Mouse (Mus musculus): ENCODE results near the gene Cers3. TPM values are rescaled to one million over a fixed set of nuclear protein-coding genes. Genes with fewer than 3 reads are reported as not detected.

Gene Cers3
- polyA plus RNA-seq, 1 experiment from 2014 or later: 0.48 TPM

DNA sequence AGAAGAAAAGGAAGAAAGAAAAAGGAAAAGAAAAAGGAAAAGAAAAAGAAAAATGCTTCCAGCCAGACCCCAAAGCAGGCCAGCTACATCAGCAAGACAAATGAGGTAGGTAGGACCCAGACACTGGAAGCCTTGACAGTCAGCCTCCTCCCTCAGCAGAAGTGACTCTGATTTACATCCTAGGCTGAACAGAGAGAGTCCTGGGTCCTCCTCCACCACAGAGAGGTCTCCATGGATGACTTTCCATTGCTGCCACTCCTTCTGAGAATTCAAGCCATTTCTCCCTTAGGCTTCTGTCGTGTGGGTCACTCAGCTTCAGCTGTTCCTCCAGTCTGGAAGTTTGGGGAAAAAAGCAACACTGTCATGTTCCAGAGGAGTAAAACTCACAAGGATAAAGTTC is 68.0 kb downstream of the Cers3 start:
- no peak for ATAC-seq
- H3K27me3 ChIP-seq: no peaks in the 10 kb centered on the region
- H3K27ac ChIP-seq: no peak overlapping the region
- no peak overlapping the region for H3K9ac ChIP-seq (replicated peaks)
- no peaks in the 10 kb centered on the region for H3K9me3 ChIP-seq
- no peaks in the 10 kb centered on the region for H3K36me3 ChIP-seq
- H3K4me3 ChIP-seq (replicated peaks): no peak overlapping the region
- H3K4me2 ChIP-seq (replicated peaks): no peak overlapping the region
- no peaks in the 10 kb centered on the region for H3K4me1 ChIP-seq (replicated peaks)
- 83% methylated on average over 1 of the region's 1 CpGs for WGBS

GRCm38 (mm10) chr7:66812289-66812688 is 69.0 kb downstream of the Cers3 start:
- H3K9me3 ChIP-seq: no peaks in the 10 kb centered on the region
- H3K27ac ChIP-seq: no peak overlapping the region
- no peaks in the 10 kb centered on the region for H3K27me3 ChIP-seq
- no peak overlapping the region for H3K4me2 ChIP-seq (replicated peaks)
- H3K4me3 ChIP-seq (replicated peaks): no peak overlapping the region
- no peaks in the 10 kb centered on the region for H3K36me3 ChIP-seq
- H3K4me1 ChIP-seq (replicated peaks): no peaks in the 10 kb centered on the region
- no peak overlapping the region for H3K9ac ChIP-seq (replicated peaks)
- 89% methylated on average over 4 of the region's 4 CpGs for WGBS
- no peak for ATAC-seq

DNA sequence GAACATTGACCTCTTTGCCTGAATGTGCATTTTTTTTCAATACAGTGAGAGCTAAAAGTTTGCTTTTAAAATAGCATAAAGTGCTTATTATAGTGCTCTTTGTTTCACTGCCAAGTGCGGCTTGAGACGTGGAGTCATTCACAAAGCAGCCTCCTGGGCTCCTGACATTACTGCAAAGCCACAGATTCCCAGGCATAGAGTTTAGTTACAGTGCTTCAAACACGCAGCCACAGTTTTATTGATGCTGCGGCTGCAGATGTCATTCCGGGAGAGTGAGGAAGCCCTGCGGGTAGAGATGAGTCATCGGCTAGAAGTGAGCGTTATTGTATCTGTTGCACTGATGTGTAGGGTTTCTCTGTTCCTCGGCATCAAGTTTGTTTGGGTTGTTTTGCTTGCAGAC is 69.4 kb downstream of the Cers3 start:
- Histone ChIP-seq H3K36me3 (no peaks in the 10 kb centered on the region), H3K4me1 (replicated peaks) (no peaks in the 10 kb centered on the region), H3K27ac (no peak overlapping the region), H3K9ac (replicated peaks) (no peak overlapping the region), H3K9me3 (no peaks in the 10 kb centered on the region), H3K27me3 (no peaks in the 10 kb centered on the region), H3K4me2 (replicated peaks) (no peak overlapping the region), H3K4me3 (replicated peaks) (no peak overlapping the region)
- WGBS: 76% methylated on average over 9 of the region's 9 CpGs
- ATAC-seq: no peak

DNA sequence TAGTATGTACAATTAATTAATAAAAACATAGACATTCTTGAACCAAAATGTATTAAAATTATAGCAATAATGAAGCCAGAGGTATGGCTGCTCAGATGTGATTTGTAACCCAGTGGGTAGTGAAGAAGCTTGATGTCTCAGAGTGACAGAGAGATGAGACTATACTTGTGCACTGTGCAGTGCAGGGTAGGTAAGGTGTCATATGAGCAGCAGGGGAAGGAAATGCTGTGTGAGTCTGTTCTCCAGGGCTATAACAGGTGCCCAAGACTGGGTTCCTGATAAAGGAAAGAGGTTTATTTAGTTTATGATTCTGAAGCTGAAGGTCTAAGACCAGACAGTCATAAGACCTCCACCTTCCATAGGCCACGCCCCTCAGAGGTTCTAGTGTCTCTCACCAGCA is 69.9 kb downstream of the Cers3 start:
- Histone ChIP-seq H3K4me3 (replicated peaks) (no peak overlapping the region), H3K4me1 (replicated peaks) (no peaks in the 10 kb centered on the region), H3K27me3 (no peaks in the 10 kb centered on the region), H3K9me3 (no peaks in the 10 kb centered on the region), H3K36me3 (no peaks in the 10 kb centered on the region), H3K27ac (no peak overlapping the region), H3K4me2 (replicated peaks) (no peak overlapping the region), H3K9ac (replicated peaks) (no peak overlapping the region)
- WGBS: 76% methylated on average over 1 of the region's 1 CpGs
- ATAC-seq: no peak

GRCm38 (mm10) chr7:66815526-66815925 is 72.2 kb downstream of the Cers3 start:
- no peak for ATAC-seq
- Histone ChIP-seq H3K4me2 (replicated peaks) (no peak overlapping the region), H3K9ac (replicated peaks) (no peak overlapping the region), H3K36me3 (no peaks in the 10 kb centered on the region), H3K27me3 (no peaks in the 10 kb centered on the region), H3K4me3 (replicated peaks) (no peak overlapping the region), H3K4me1 (replicated peaks) (no peaks in the 10 kb centered on the region), H3K27ac (no peak overlapping the region), H3K9me3 (no peaks in the 10 kb centered on the region)
- WGBS: 92% methylated on average over 6 of the region's 6 CpGs

GRCm38 (mm10) chr7:66820034-66820433 is 76.7 kb downstream of the Cers3 start:
- Histone ChIP-seq H3K4me1 (replicated peaks) (no peaks in the 10 kb centered on the region), H3K36me3 (no peaks in the 10 kb centered on the region), H3K27ac (no peak overlapping the region), H3K27me3 (no peaks in the 10 kb centered on the region), H3K4me3 (replicated peaks) (no peak overlapping the region), H3K4me2 (replicated peaks) (no peak overlapping the region), H3K9ac (replicated peaks) (no peak overlapping the region), H3K9me3 (no peaks in the 10 kb centered on the region)
- WGBS: 30% methylated on average over 6 of the region's 6 CpGs
- ATAC-seq: no peak

- ATAC-seq: no peak
- H3K27ac ChIP-seq: no peak overlapping the region
- H3K4me2 ChIP-seq (replicated peaks): no peak overlapping the region
- H3K9ac ChIP-seq (replicated peaks): no peak overlapping the region
- WGBS: 81% methylated on average over 5 of the region's 5 CpGs
- no peak overlapping the region for H3K4me3 ChIP-seq (replicated peaks)
- no peaks in the 10 kb centered on the region for H3K4me1 ChIP-seq (replicated peaks)
- H3K36me3 ChIP-seq: no peaks in the 10 kb centered on the region
- no peaks in the 10 kb centered on the region for H3K27me3 ChIP-seq
- H3K9me3 ChIP-seq: no peaks in the 10 kb centered on the region
These were observed 87.5 kb downstream of the Cers3 start for GRCm38 (mm10) chr7:66830803-66831202.

GRCm38 (mm10) chr7:66831295-66831694 is 88.0 kb downstream of the Cers3 start:
- ATAC-seq: no peak
- H3K4me3 ChIP-seq (replicated peaks): no peak overlapping the region
- H3K36me3 ChIP-seq: no peaks in the 10 kb centered on the region
- H3K4me2 ChIP-seq (replicated peaks): no peak overlapping the region
- H3K9ac ChIP-seq (replicated peaks): no peak overlapping the region
- no peaks in the 10 kb centered on the region for H3K4me1 ChIP-seq (replicated peaks)
- H3K9me3 ChIP-seq: no peaks in the 10 kb centered on the region
- no peaks in the 10 kb centered on the region for H3K27me3 ChIP-seq
- WGBS: 67% methylated on average over 5 of the region's 5 CpGs
- H3K27ac ChIP-seq: no peak overlapping the region

GRCm38 (mm10) chr7:66839463-66840007 is 96.2 kb downstream of the Cers3 start, which contains the start of gene Adamts17:
Adamts17 (plus strand) TSS chr7:66839735.
- Histone ChIP-seq H3K9ac (replicated peaks) (peak within 1 kb of the TSS; percentile 74), H3K4me1 (replicated peaks) (peaks cover 16% of the 10 kb centered on the region), H3K4me3 (replicated peaks) (peak within 1 kb of the TSS; percentile 65), H3K27me3 (peaks cover 26% of the 10 kb centered on the region), H3K27ac (peak within 1 kb of the TSS; percentile 63), H3K9me3 (no peaks in the 10 kb centered on the region), H3K4me2 (replicated peaks) (peak within 1 kb of the TSS; percentile 100), H3K36me3 (no peaks in the 10 kb centered on the region)
- under 1% methylated on average over 30 of the region's 30 CpGs for WGBS
- ATAC-seq: peak; percentile 98

DNA sequence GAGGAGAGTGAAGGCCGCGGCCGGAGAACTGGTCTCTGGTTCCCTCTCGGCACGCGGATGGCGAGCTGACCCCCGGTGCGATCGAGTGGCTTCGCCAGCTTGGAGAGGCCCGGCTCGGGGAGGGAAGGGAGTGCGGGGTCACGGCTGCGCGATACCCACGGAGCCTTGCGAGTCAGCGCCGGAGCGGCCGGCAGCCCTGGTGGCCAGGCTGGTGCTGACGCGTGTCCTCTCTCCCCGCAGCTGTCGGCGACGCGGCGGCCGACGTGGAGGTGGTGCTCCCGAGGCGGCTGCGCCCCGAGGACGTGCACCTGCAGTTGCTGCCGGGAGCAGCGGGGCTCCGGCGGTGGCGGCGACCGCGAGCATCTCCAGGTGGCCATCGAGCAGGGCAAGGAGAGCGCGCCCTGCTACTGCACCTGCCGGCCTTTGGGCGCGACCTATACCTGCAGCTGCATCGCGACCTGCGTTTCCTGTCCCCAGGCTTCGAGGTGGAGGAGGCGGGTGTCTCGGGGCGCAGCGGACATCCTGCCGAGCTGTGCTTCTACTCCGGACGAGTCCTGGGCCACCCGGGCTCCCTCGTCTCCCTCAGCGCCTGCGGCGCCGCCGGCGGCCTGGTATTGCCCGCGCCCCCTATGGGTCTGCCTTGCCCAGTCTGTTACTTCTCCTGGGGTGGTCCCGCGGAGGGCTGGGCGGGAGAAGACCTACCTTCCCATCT is 96.9 kb downstream of the Cers3 start:
- Histone ChIP-seq H3K27me3 (peaks cover 26% of the 10 kb centered on the region), H3K9ac (replicated peaks) (peak overlapping the region; percentile 74), H3K4me1 (replicated peaks) (peaks cover 16% of the 10 kb centered on the region), H3K9me3 (no peaks in the 10 kb centered on the region), H3K36me3 (no peaks in the 10 kb centered on the region), H3K4me2 (replicated peaks) (peak overlapping the region; percentile 100), H3K27ac (peak overlapping the region; percentile 63), H3K4me3 (replicated peaks) (peak overlapping the region; percentile 65)
- WGBS: under 1% methylated on average over 63 of the region's 76 CpGs
- peak; percentile 67 for ATAC-seq

DNA sequence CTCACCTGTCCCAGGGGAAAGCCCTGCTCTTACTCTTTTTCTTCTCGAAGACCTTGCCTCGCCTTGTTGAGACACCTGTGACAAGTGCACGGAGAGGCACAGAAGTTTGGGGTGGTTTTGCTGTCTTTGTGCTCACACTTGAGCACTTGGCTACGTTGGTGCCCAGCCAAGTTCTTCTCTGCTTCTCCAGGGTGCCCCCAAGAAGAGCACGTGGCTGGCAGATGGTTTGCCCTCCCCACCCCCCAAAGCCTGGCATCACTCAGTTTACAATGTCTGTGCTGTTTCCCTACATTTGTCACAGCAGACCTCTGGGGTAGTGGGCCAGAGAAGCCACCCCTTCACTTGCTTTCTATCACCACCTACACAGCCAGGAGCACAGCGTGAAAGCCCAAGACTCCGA is 97.9 kb downstream of the Cers3 start:
- H3K4me2 ChIP-seq (replicated peaks): peak overlapping the region; percentile 100
- H3K9ac ChIP-seq (replicated peaks): no peak overlapping the region
- peaks cover 16% of the 10 kb centered on the region for H3K4me1 ChIP-seq (replicated peaks)
- H3K9me3 ChIP-seq: no peaks in the 10 kb centered on the region
- peak overlapping the region; percentile 65; the same call in 1 of the 2 replicates for H3K4me3 ChIP-seq (replicated peaks)
- no peak overlapping the region for H3K27ac ChIP-seq
- H3K27me3 ChIP-seq: peaks cover 26% of the 10 kb centered on the region
- 84% methylated on average over 7 of the region's 7 CpGs for WGBS
- no peaks in the 10 kb centered on the region for H3K36me3 ChIP-seq
- no peak for ATAC-seq

DNA sequence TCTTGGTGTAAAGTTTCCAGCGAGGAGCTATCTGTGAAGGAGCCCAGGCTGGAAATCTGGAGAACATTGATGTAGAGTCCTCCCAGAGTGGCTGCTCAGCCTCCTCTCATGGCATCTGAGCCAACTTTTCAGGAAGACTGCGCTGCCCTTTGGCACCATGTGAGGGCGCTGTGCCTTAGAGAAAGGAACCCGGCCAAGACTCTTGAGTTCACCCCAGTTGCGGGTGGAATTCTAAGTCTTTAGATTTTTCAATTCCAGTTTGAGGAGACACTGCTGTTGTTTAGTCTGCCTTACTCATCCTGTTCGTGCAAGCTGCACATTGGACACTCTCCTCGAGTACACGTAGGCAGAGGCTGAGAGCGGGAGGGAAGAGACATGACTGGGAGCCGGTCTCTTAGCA is 98.7 kb downstream of the Cers3 start:
- no peak for ATAC-seq
- H3K4me2 ChIP-seq (replicated peaks): no peak overlapping the region
- 54% methylated on average over 10 of the region's 10 CpGs for WGBS

GRCm38 (mm10) chr7:66843846-66844245 is 100.5 kb downstream of the Cers3 start:
- Histone ChIP-seq H3K9me3 (no peaks in the 10 kb centered on the region), H3K4me1 (replicated peaks) (peaks cover 16% of the 10 kb centered on the region), H3K4me2 (replicated peaks) (no peak overlapping the region), H3K4me3 (replicated peaks) (no peak overlapping the region), H3K36me3 (no peaks in the 10 kb centered on the region), H3K27ac (no peak overlapping the region), H3K9ac (replicated peaks) (no peak overlapping the region), H3K27me3 (peaks cover 20% of the 10 kb centered on the region)
- 85% methylated on average over 2 of the region's 2 CpGs for WGBS
- no peak for ATAC-seq

More for the DNA sequence above, 98.7 kb downstream of the Cers3 start:
- Histone ChIP-seq H3K9me3 (no peaks in the 10 kb centered on the region), H3K4me3 (replicated peaks) (no peak overlapping the region), H3K27me3 (peaks cover 26% of the 10 kb centered on the region), H3K27ac (no peak overlapping the region), H3K4me1 (replicated peaks) (peaks cover 16% of the 10 kb centered on the region), H3K36me3 (no peaks in the 10 kb centered on the region), H3K9ac (replicated peaks) (no peak overlapping the region)
